Mouse (Mus musculus): ENCODE results near the gene Gm21904. TPM values are rescaled to one million over a fixed set of nuclear protein-coding genes. Genes with fewer than 3 reads are reported as not detected.
"Not testable (repeated sequence)": the region's sequence is repeated elsewhere in the genome, so short reads cannot be mapped to it uniquely, and the experiment has no call there.

The Gm21904 gene
- not detected for total RNA-seq (2021)
- long read RNA-seq, experiment 1 = 0 reads
- long read RNA-seq, experiment 2 = 0 reads

DNA sequence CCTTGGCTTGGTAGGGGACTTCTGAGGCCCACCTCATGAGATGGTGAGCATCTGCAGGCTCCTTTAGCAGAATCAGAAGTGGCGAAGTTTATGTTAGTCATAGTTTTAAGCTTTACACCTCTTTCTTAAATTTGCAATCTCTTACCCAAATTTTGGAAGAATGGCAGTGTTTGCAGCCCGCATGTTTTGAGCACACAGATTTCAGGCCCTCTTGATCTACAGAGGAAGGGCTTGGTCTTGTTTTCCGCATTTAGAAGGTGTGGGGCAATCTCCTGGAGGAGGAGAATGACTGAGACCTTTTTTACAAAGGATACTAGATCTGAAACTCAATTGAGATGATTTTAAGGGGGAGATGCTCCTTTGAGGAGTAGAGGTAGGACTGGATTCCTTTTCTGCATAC, at the start of gene Gm21904:
TSS of gene Gm21904 (minus strand) at position 101 of the 400 bp plus-strand sequence.
- H3K27ac ChIP-seq; intact Hi-C loops (cut with DNase I); H3K4me3 ChIP-seq; DNase-seq (ENCODE audit: extremely low spot score in 1 of 2, low spot score in 2 of 2): not testable (repeated sequence)

DNA sequence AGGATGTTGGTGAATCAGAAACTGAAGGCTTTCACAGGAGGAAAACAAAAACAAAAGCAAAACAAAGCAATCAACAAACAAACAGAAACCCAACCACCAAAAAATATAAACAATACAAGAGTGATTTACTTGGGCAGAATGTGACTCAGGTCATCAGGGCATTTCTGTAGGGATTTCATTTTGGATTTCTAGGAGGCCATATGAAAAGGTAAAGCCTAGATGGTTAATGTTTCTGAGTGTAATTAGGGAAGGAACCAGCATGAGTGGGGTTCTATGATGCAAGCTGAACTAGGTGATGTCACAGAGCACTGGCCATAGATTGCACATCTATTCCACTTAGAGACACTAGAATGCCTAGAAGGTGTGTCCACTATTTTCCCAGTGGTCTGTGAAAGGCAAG, 28.4 kb upstream of the Gm21904 start, which contains the start of the genes Gm20772 and Gm20831:
TSS of gene Gm20772 (plus strand) at position 301 of the 400 bp plus-strand sequence.
TSS of gene Gm20831 (plus strand) at position 301 of the 400 bp plus-strand sequence.
- H3K27ac ChIP-seq; H3K4me3 ChIP-seq; DNase-seq (ENCODE audit: extremely low spot score in 1 of 2, low spot score in 2 of 2); intact Hi-C loops (cut with DNase I): not testable (repeated sequence)

Other genes starting within 250 kb of the Gm21904 start
- not detected for gene Gm20772, start 28.5 kb upstream of the Gm21904 start, total RNA-seq (2021)
- gene Gm20831, start 28.5 kb upstream of the Gm21904 start, total RNA-seq (2021) = not detected
- not detected for gene Srsy, start 91.1 kb upstream of the Gm21904 start, total RNA-seq (2021)
- gene Gm21764, start 215.5 kb upstream of the Gm21904 start, total RNA-seq (2021) = not detected
- gene Ssty1, start 242.8 kb upstream of the Gm21904 start, total RNA-seq (2021) = not detected

Data from left cerebral cortex, adult 2 months (tissue).